Mouse (Mus musculus): ENCODE measurements around the gene Fam243. TPM values are rescaled to one million over a fixed set of nuclear protein-coding genes. Genes with fewer than 3 reads are reported as not detected.

The Fam243 gene
- polyA plus RNA-seq, 1 experiment from 2014 or later, result not detected

- peaks cover 9% of the 10 kb centered on the region; the same call in 1 of the 2 replicates for H3K36me3 ChIP-seq (ENCODE audit: control insufficient read depth, insufficient read depth, low read length)
- H3K9ac ChIP-seq (ENCODE audit: low read length), result no peak overlapping the region
- no peaks in the 10 kb centered on the region for H3K9me3 ChIP-seq (replicated peaks; ENCODE audit: control insufficient read depth, low read length)
- no peak for ATAC-seq (ENCODE audit: insufficient read depth, low FRiP score)
- no peak overlapping the region for H3K27ac ChIP-seq (ENCODE audit: low read length)
- no peaks in the 10 kb centered on the region for H3K4me1 ChIP-seq (ENCODE audit: control insufficient read depth, insufficient read depth, low read length)
- 59% methylated on average over 4 of the region's 4 CpGs for WGBS
- no peak overlapping the region for H3K4me3 ChIP-seq (replicated peaks; ENCODE audit: low read length)
- no peaks in the 10 kb centered on the region for H3K27me3 ChIP-seq (ENCODE audit: control insufficient read depth, insufficient read depth, low read length)
- H3K4me2 ChIP-seq (ENCODE audit: low read depth, low read length), result no peak overlapping the region
Measured at GRCm38 (mm10) chr16:92309126-92309525, 12.1 kb downstream of the Fam243 start.

- 81% methylated on average over 3 of the region's 3 CpGs for WGBS
- H3K27me3 ChIP-seq (ENCODE audit: control insufficient read depth, insufficient read depth, low read length), result no peaks in the 10 kb centered on the region
- no peak overlapping the region for H3K4me3 ChIP-seq (replicated peaks; ENCODE audit: low read length)
- H3K36me3 ChIP-seq (ENCODE audit: control insufficient read depth, insufficient read depth, low read length), result peaks cover 9% of the 10 kb centered on the region; the same call in 1 of the 2 replicates
- H3K4me1 ChIP-seq (ENCODE audit: control insufficient read depth, insufficient read depth, low read length), result no peaks in the 10 kb centered on the region; the same call in 1 of the 2 replicates
- H3K9me3 ChIP-seq (replicated peaks; ENCODE audit: control insufficient read depth, low read length), result no peaks in the 10 kb centered on the region
- ATAC-seq (ENCODE audit: insufficient read depth, low FRiP score), result 0 out of 2 replicates have a peak, but pooled peaks have one; percentile 25
- no peak overlapping the region for H3K9ac ChIP-seq (ENCODE audit: low read length)
- H3K4me2 ChIP-seq (ENCODE audit: low read depth, low read length), result no peak overlapping the region
- no peak overlapping the region for H3K27ac ChIP-seq (ENCODE audit: low read length)
Measured at GRCm38 (mm10) chr16:92307947-92308346, 13.3 kb downstream of the Fam243 start.

- Histone ChIP-seq H3K4me1 (ENCODE audit: control insufficient read depth, insufficient read depth, low read length) (peaks cover 9% of the 10 kb centered on the region), H3K9ac (ENCODE audit: low read length) (no peak overlapping the region), H3K36me3 (ENCODE audit: control insufficient read depth, insufficient read depth, low read length) (no peaks in the 10 kb centered on the region; the same call in 1 of the 2 replicates), H3K4me3 (replicated peaks; ENCODE audit: low read length) (no peak overlapping the region), H3K4me2 (ENCODE audit: low read depth, low read length) (no peak overlapping the region), H3K27ac (ENCODE audit: low read length) (no peak overlapping the region), H3K9me3 (replicated peaks; ENCODE audit: control insufficient read depth, low read length) (no peaks in the 10 kb centered on the region), H3K27me3 (ENCODE audit: control insufficient read depth, insufficient read depth, low read length) (no peaks in the 10 kb centered on the region)
- no peak for ATAC-seq (ENCODE audit: insufficient read depth, low FRiP score)
- WGBS, result 91% methylated on average over 2 of the region's 2 CpGs
Measured at GRCm38 (mm10) chr16:92305519-92305918, 15.7 kb downstream of the Fam243 start.

GRCm38 (mm10) chr16:92302506-92302905 is 18.7 kb downstream of the Fam243 start:
- H3K4me1 ChIP-seq (ENCODE audit: control insufficient read depth, insufficient read depth, low read length), result peaks cover 9% of the 10 kb centered on the region
- peak overlapping the region; percentile 73; the same call in 1 of the 2 replicates for H3K27ac ChIP-seq (ENCODE audit: low read length)
- WGBS, result 51% methylated on average over 5 of the region's 5 CpGs
- peak overlapping the region; percentile 84 for H3K9ac ChIP-seq (ENCODE audit: low read length)
- no peaks in the 10 kb centered on the region for H3K9me3 ChIP-seq (replicated peaks; ENCODE audit: control insufficient read depth, low read length)
- no peaks in the 10 kb centered on the region for H3K27me3 ChIP-seq (ENCODE audit: control insufficient read depth, insufficient read depth, low read length)
- no peak for ATAC-seq (ENCODE audit: insufficient read depth, low FRiP score)
- H3K4me3 ChIP-seq (replicated peaks; ENCODE audit: low read length), result peak overlapping the region; percentile 84
- H3K4me2 ChIP-seq (ENCODE audit: low read depth, low read length), result peak overlapping the region; percentile 91
- no peaks in the 10 kb centered on the region; the same call in 1 of the 2 replicates for H3K36me3 ChIP-seq (ENCODE audit: control insufficient read depth, insufficient read depth, low read length)

GRCm38 (mm10) chr16:92301989-92302388 is 19.3 kb downstream of the Fam243 start:
- Histone ChIP-seq H3K4me1 (ENCODE audit: control insufficient read depth, insufficient read depth, low read length) (peaks cover 9% of the 10 kb centered on the region), H3K9ac (ENCODE audit: low read length) (peak overlapping the region; percentile 84), H3K27me3 (ENCODE audit: control insufficient read depth, insufficient read depth, low read length) (no peaks in the 10 kb centered on the region), H3K4me3 (replicated peaks; ENCODE audit: low read length) (peak overlapping the region; percentile 84), H3K27ac (ENCODE audit: low read length) (peak overlapping the region; percentile 73), H3K4me2 (ENCODE audit: low read depth, low read length) (peak overlapping the region; percentile 91), H3K9me3 (replicated peaks; ENCODE audit: control insufficient read depth, low read length) (no peaks in the 10 kb centered on the region), H3K36me3 (ENCODE audit: control insufficient read depth, insufficient read depth, low read length) (no peaks in the 10 kb centered on the region; the same call in 1 of the 2 replicates)
- no peak for ATAC-seq (ENCODE audit: insufficient read depth, low FRiP score)
- 22% methylated on average over 5 of the region's 5 CpGs for WGBS

- Histone ChIP-seq H3K4me3 (replicated peaks; ENCODE audit: low read length) (peak overlapping the region; percentile 84), H3K9me3 (replicated peaks; ENCODE audit: control insufficient read depth, low read length) (no peaks in the 10 kb centered on the region), H3K27me3 (ENCODE audit: control insufficient read depth, insufficient read depth, low read length) (no peaks in the 10 kb centered on the region), H3K4me2 (ENCODE audit: low read depth, low read length) (peak overlapping the region; percentile 91), H3K36me3 (ENCODE audit: control insufficient read depth, insufficient read depth, low read length) (no peaks in the 10 kb centered on the region), H3K27ac (ENCODE audit: low read length) (peak overlapping the region; percentile 73), H3K4me1 (ENCODE audit: control insufficient read depth, insufficient read depth, low read length) (peaks cover 9% of the 10 kb centered on the region), H3K9ac (ENCODE audit: low read length) (peak overlapping the region; percentile 84)
- peak; percentile 69 for ATAC-seq (ENCODE audit: insufficient read depth, low FRiP score)
- under 1% methylated on average over 12 of the region's 12 CpGs for WGBS
Measured at GRCm38 (mm10) chr16:92301412-92301806, 19.8 kb downstream of the Fam243 start.

GRCm38 (mm10) chr16:92300649-92301411 is 20.4 kb downstream of the Fam243 start, which contains the start of gene Smim11:
Gene Smim11, plus strand, starts transcription at chr16:92301286.
- peak within 1 kb of the TSS; percentile 84 for H3K9ac ChIP-seq (ENCODE audit: low read length)
- peak; percentile 92 for ATAC-seq (ENCODE audit: insufficient read depth, low FRiP score)
- whole genome bisulfite sequencing, result 9% methylated on average over 32 of the region's 32 CpGs

GRCm38 (mm10) chr16:92295328-92295727 is 25.9 kb downstream of the Fam243 start:
- Histone ChIP-seq H3K27ac (ENCODE audit: low read length) (no peak overlapping the region), H3K27me3 (ENCODE audit: control insufficient read depth, insufficient read depth, low read length) (no peaks in the 10 kb centered on the region), H3K9ac (ENCODE audit: low read length) (no peak overlapping the region), H3K36me3 (ENCODE audit: control insufficient read depth, insufficient read depth, low read length) (no peaks in the 10 kb centered on the region), H3K4me1 (ENCODE audit: control insufficient read depth, insufficient read depth, low read length) (no peaks in the 10 kb centered on the region), H3K4me3 (replicated peaks; ENCODE audit: low read length) (no peak overlapping the region), H3K4me2 (ENCODE audit: low read depth, low read length) (no peak overlapping the region), H3K9me3 (replicated peaks; ENCODE audit: control insufficient read depth, low read length) (no peaks in the 10 kb centered on the region)
- 55% methylated on average over 2 of the region's 2 CpGs for WGBS
- ATAC-seq (ENCODE audit: insufficient read depth, low FRiP score), result no peak

More at GRCm38 (mm10) chr16:92300649-92301411, 20.4 kb downstream of the Fam243 start, which contains the start of gene Smim11:
- H3K4me1 ChIP-seq (ENCODE audit: control insufficient read depth, insufficient read depth, low read length), result peaks cover 9% of the 10 kb centered on the region
- H3K27ac ChIP-seq (ENCODE audit: low read length), result peak within 1 kb of the TSS; percentile 73
- no peaks in the 10 kb centered on the region for H3K9me3 ChIP-seq (replicated peaks; ENCODE audit: control insufficient read depth, low read length)
- H3K36me3 ChIP-seq (ENCODE audit: control insufficient read depth, insufficient read depth, low read length), result no peaks in the 10 kb centered on the region
- peak within 1 kb of the TSS; percentile 84 for H3K4me3 ChIP-seq (replicated peaks; ENCODE audit: low read length)
- peak within 1 kb of the TSS; percentile 91 for H3K4me2 ChIP-seq (ENCODE audit: low read depth, low read length)
- H3K27me3 ChIP-seq (ENCODE audit: control insufficient read depth, insufficient read depth, low read length), result no peaks in the 10 kb centered on the region

- H3K27ac ChIP-seq (ENCODE audit: low read length), result 0 out of 2 replicates have a peak overlapping the region, but pooled peaks have one; percentile 11
- WGBS, result 41% methylated on average over 12 of the region's 12 CpGs
- no peaks in the 10 kb centered on the region for H3K4me1 ChIP-seq (ENCODE audit: control insufficient read depth, insufficient read depth, low read length)
- H3K4me3 ChIP-seq (replicated peaks; ENCODE audit: low read length), result no peak overlapping the region
- no peaks in the 10 kb centered on the region for H3K36me3 ChIP-seq (ENCODE audit: control insufficient read depth, insufficient read depth, low read length)
- H3K9ac ChIP-seq (ENCODE audit: low read length), result no peak overlapping the region
- ATAC-seq (ENCODE audit: insufficient read depth, low FRiP score), result no peak
- no peaks in the 10 kb centered on the region for H3K9me3 ChIP-seq (replicated peaks; ENCODE audit: control insufficient read depth, low read length)
- no peaks in the 10 kb centered on the region for H3K27me3 ChIP-seq (ENCODE audit: control insufficient read depth, insufficient read depth, low read length)
- peak overlapping the region; percentile 5; the same call in 1 of the 2 replicates for H3K4me2 ChIP-seq (ENCODE audit: low read depth, low read length)
Measured at GRCm38 (mm10) chr16:92294267-92294970, 26.8 kb downstream of the Fam243 start.
